Mouse (Mus musculus): Measurements from ENCODE around the gene Rhox2f. TPM values are rescaled to one million over a fixed set of nuclear protein-coding genes. Genes with fewer than 3 reads are reported as not detected.
"Not testable (repeated sequence)": the region's sequence is repeated elsewhere in the genome, so short reads cannot be mapped to it uniquely, and the experiment has no call there.

The Rhox2f gene
- polyA plus RNA-seq (2014; fragmentation: Nextera tagmentation; extraction: Ambion mirVana) = 0.31 and 0.89 TPM in 2 replicates

- not testable (repeated sequence) for ATAC-seq (ENCODE audit: low FRiP score); H3K9me3 ChIP-seq (ENCODE audit: control insufficient read depth, low read length); H3K27ac ChIP-seq (ENCODE audit: low read depth, low read length); DNase-seq (ENCODE audit: low spot score); H3K4me2 ChIP-seq (replicated peaks; ENCODE audit: low read depth, low read length); H3K36me3 ChIP-seq (ENCODE audit: control insufficient read depth, insufficient read depth, low read length); H3K9ac ChIP-seq (ENCODE audit: low read depth, low read length); H3K27me3 ChIP-seq (ENCODE audit: control insufficient read depth, insufficient read depth, low read length); H3K4me3 ChIP-seq (ENCODE audit: low read depth, low read length); H3K4me1 ChIP-seq (replicated peaks; ENCODE audit: control insufficient read depth, insufficient read depth, low read length)
- 95% methylated on average over 7 of the region's 8 CpGs for WGBS
Measured at GRCm38 (mm10) chrX:37571105-37571504, at the start of gene Rhox2f. Gene Rhox2f (plus strand): TSS chrX:37571405.

DNA sequence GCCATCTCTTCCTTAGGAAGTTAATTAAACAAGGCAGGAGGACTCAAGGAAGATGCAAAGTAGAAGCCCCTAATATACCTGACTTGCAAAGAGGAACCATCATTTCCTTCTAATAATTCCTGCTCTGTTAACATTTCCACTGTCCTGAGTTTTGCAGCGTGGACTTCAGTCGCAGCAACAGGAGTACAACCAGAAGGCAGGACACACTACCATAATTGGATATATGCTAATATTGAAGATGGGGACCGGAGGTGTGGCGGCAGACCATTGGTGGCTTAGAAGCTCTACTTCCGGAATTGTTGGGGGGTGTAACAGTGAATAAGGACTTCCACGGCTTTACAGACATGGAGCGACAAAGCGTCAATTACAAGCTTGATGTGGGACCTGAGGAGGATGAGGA, 41.1 kb upstream of the Rhox2f start, which contains the start of gene Rhox2e:
Gene Rhox2e (plus strand): TSS at position 301 of the 400 bp plus-strand sequence.
- not testable (repeated sequence) for H3K4me3 ChIP-seq (ENCODE audit: low read depth, low read length); ATAC-seq (ENCODE audit: low FRiP score); DNase-seq (ENCODE audit: low spot score); H3K27me3 ChIP-seq (ENCODE audit: control insufficient read depth, insufficient read depth, low read length); H3K27ac ChIP-seq (ENCODE audit: low read depth, low read length); H3K4me1 ChIP-seq (replicated peaks; ENCODE audit: control insufficient read depth, insufficient read depth, low read length); H3K4me2 ChIP-seq (replicated peaks; ENCODE audit: low read depth, low read length); H3K9ac ChIP-seq (ENCODE audit: low read depth, low read length); H3K36me3 ChIP-seq (ENCODE audit: control insufficient read depth, insufficient read depth, low read length); H3K9me3 ChIP-seq (ENCODE audit: control insufficient read depth, low read length)
- 95% methylated on average over 2 of the region's 8 CpGs for WGBS

DNA sequence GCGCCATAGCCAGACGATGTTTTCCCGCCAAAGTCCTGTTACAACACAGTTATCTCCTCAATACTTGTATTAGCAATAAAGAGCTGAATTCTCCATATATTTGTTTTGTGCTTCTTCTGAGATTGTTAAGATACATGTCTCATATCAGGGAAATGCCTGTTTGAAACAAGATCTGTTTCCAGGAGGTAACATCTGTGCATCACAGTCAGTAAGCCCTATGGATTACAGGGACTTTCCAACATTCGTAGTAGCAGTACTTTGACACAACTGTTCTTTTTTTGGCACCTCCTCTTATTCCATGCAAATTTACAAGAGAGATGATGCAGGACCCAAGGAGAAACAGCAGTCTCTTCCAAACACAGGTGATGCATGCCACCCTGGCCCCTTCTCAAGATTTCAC, 29.5 kb upstream of the Rhox2f start, which contains the start of gene Rhox3e:
Gene Rhox3e (plus strand): TSS at position 301 of the 400 bp plus-strand sequence.
- H3K27me3 ChIP-seq (ENCODE audit: control insufficient read depth, insufficient read depth, low read length); H3K4me2 ChIP-seq (replicated peaks; ENCODE audit: low read depth, low read length); H3K9me3 ChIP-seq (ENCODE audit: control insufficient read depth, low read length); ATAC-seq (ENCODE audit: low FRiP score); H3K9ac ChIP-seq (ENCODE audit: low read depth, low read length); H3K4me1 ChIP-seq (replicated peaks; ENCODE audit: control insufficient read depth, insufficient read depth, low read length); H3K4me3 ChIP-seq (ENCODE audit: low read depth, low read length); DNase-seq (ENCODE audit: low spot score); H3K27ac ChIP-seq (ENCODE audit: low read depth, low read length); H3K36me3 ChIP-seq (ENCODE audit: control insufficient read depth, insufficient read depth, low read length): not testable (repeated sequence)
- no CpG with 5 or more reads among the region's 4 CpGs for WGBS

GRCm38 (mm10) chrX:37557112-37557511, 14.1 kb upstream of the Rhox2f start, which contains the start of gene Rhox4e:
Gene Rhox4e (plus strand): TSS chrX:37557412.
- not testable (repeated sequence) for DNase-seq (ENCODE audit: low spot score); H3K27ac ChIP-seq (ENCODE audit: low read depth, low read length); H3K27me3 ChIP-seq (ENCODE audit: control insufficient read depth, insufficient read depth, low read length); H3K4me3 ChIP-seq (ENCODE audit: low read depth, low read length); H3K4me2 ChIP-seq (replicated peaks; ENCODE audit: low read depth, low read length); H3K9ac ChIP-seq (ENCODE audit: low read depth, low read length); H3K9me3 ChIP-seq (ENCODE audit: control insufficient read depth, low read length); ATAC-seq (ENCODE audit: low FRiP score); H3K36me3 ChIP-seq (ENCODE audit: control insufficient read depth, insufficient read depth, low read length); H3K4me1 ChIP-seq (replicated peaks; ENCODE audit: control insufficient read depth, insufficient read depth, low read length)
- WGBS = 100% methylated on average over 3 of the region's 18 CpGs

GRCm38 (mm10) chrX:37572638-37573037, 1.4 kb downstream of the Rhox2f start:
- not testable (repeated sequence) for ATAC-seq (ENCODE audit: low FRiP score); H3K4me1 ChIP-seq (replicated peaks; ENCODE audit: control insufficient read depth, insufficient read depth, low read length); H3K4me3 ChIP-seq (ENCODE audit: low read depth, low read length); H3K9ac ChIP-seq (ENCODE audit: low read depth, low read length); H3K36me3 ChIP-seq (ENCODE audit: control insufficient read depth, insufficient read depth, low read length); H3K27ac ChIP-seq (ENCODE audit: low read depth, low read length); H3K9me3 ChIP-seq (ENCODE audit: control insufficient read depth, low read length); DNase-seq (ENCODE audit: low spot score); H3K4me2 ChIP-seq (replicated peaks; ENCODE audit: low read depth, low read length); H3K27me3 ChIP-seq (ENCODE audit: control insufficient read depth, insufficient read depth, low read length)
- 58% methylated on average over 2 of the region's 2 CpGs for WGBS

GRCm38 (mm10) chrX:37580692-37581091, 9.5 kb downstream of the Rhox2f start, which contains the start of gene Rhox3f:
Gene Rhox3f (plus strand): TSS chrX:37580992.
- not testable (repeated sequence) for H3K4me1 ChIP-seq (replicated peaks; ENCODE audit: control insufficient read depth, insufficient read depth, low read length); H3K9ac ChIP-seq (ENCODE audit: low read depth, low read length); H3K9me3 ChIP-seq (ENCODE audit: control insufficient read depth, low read length); H3K27ac ChIP-seq (ENCODE audit: low read depth, low read length); H3K36me3 ChIP-seq (ENCODE audit: control insufficient read depth, insufficient read depth, low read length); DNase-seq (ENCODE audit: low spot score); H3K4me3 ChIP-seq (ENCODE audit: low read depth, low read length); ATAC-seq (ENCODE audit: low FRiP score); H3K27me3 ChIP-seq (ENCODE audit: control insufficient read depth, insufficient read depth, low read length); H3K4me2 ChIP-seq (replicated peaks; ENCODE audit: low read depth, low read length)

DNA sequence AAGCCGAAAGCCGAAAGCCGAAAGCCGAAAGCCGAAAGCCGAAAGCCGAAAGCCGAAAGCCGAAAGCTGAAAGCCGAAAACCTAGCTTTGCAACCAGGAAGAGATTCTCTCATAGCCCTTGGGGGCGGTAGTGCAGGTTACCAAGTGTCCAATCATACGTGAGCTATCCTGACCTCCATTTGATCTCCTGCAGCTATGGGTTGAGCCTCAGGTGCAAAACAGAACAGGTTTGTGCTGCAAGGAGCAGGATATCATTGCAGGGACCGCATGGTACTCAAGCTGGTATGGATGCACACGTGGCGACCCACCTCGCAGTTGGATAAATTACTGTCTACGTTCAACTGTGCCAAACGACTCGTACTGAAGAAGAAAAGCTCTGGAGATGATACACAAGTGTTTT, 36.4 kb downstream of the Rhox2f start, which contains the start of gene Rhox4f:
Gene Rhox4f (minus strand): TSS at position 101 of the 400 bp plus-strand sequence.
- H3K36me3 ChIP-seq (ENCODE audit: control insufficient read depth, insufficient read depth, low read length); H3K27me3 ChIP-seq (ENCODE audit: control insufficient read depth, insufficient read depth, low read length); ATAC-seq (ENCODE audit: low FRiP score); H3K4me2 ChIP-seq (replicated peaks; ENCODE audit: low read depth, low read length); H3K9ac ChIP-seq (ENCODE audit: low read depth, low read length); H3K27ac ChIP-seq (ENCODE audit: low read depth, low read length); H3K4me3 ChIP-seq (ENCODE audit: low read depth, low read length); H3K4me1 ChIP-seq (replicated peaks; ENCODE audit: control insufficient read depth, insufficient read depth, low read length); H3K9me3 ChIP-seq (ENCODE audit: control insufficient read depth, low read length); DNase-seq (ENCODE audit: low spot score): not testable (repeated sequence)
- 93% methylated on average over 12 of the region's 19 CpGs for WGBS

Other genes with a start within 250 kb of the Rhox2f start
- not detected in 2 replicates for gene Rhox3a2, start 191.4 kb upstream of the Rhox2f start, polyA plus RNA-seq (2014; fragmentation: Nextera tagmentation; extraction: Ambion mirVana)
- gene Rhox4a2, start 180.6 kb upstream of the Rhox2f start, polyA plus RNA-seq (2014; fragmentation: Nextera tagmentation; extraction: Ambion mirVana) = 4.2 TPM in 2 replicates
- 0.85 TPM in 1 of 2 replicates, not detected in the other for gene Rhox2b, start 159.3 kb upstream of the Rhox2f start, polyA plus RNA-seq (2014; fragmentation: Nextera tagmentation; extraction: Ambion mirVana)
- gene Rhox4b, start 138.9 kb upstream of the Rhox2f start, polyA plus RNA-seq (2014; fragmentation: Nextera tagmentation; extraction: Ambion mirVana) = 0.91 and 1.5 TPM in 2 replicates
- gene Rhox2c, start 117.7 kb upstream of the Rhox2f start, polyA plus RNA-seq (2014; fragmentation: Nextera tagmentation; extraction: Ambion mirVana) = 2.4 and 4.1 TPM in 2 replicates
- gene Rhox3c, start 112.8 kb upstream of the Rhox2f start, polyA plus RNA-seq (2014; fragmentation: Nextera tagmentation; extraction: Ambion mirVana) = not detected in 2 replicates
- gene Rhox4c, start 91.1 kb upstream of the Rhox2f start, polyA plus RNA-seq (2014; fragmentation: Nextera tagmentation; extraction: Ambion mirVana) = 0.37 TPM in 1 of 2 replicates, not detected in the other
- 0.43 TPM in 1 of 2 replicates, not detected in the other for gene Rhox2d, start 78.0 kb upstream of the Rhox2f start, polyA plus RNA-seq (2014; fragmentation: Nextera tagmentation; extraction: Ambion mirVana)
- 0.21 TPM in 1 of 2 replicates, not detected in the other for gene Rhox4d, start 57.0 kb upstream of the Rhox2f start, polyA plus RNA-seq (2014; fragmentation: Nextera tagmentation; extraction: Ambion mirVana)
- gene Rhox2e, start 41.0 kb upstream of the Rhox2f start, polyA plus RNA-seq (2014; fragmentation: Nextera tagmentation; extraction: Ambion mirVana) = 0.25 and 0.85 TPM in 2 replicates
- gene Rhox3e, start 29.4 kb upstream of the Rhox2f start, polyA plus RNA-seq (2014; fragmentation: Nextera tagmentation; extraction: Ambion mirVana) = not detected in 2 replicates
- gene Rhox4e, start 14.0 kb upstream of the Rhox2f start, polyA plus RNA-seq (2014; fragmentation: Nextera tagmentation; extraction: Ambion mirVana) = not detected in 2 replicates
- gene Rhox3f, start 9.6 kb downstream of the Rhox2f start, polyA plus RNA-seq (2014; fragmentation: Nextera tagmentation; extraction: Ambion mirVana) = not detected in 2 replicates
- 0.46 TPM in 1 of 2 replicates, not detected in the other for gene Rhox4f, start 36.3 kb downstream of the Rhox2f start, polyA plus RNA-seq (2014; fragmentation: Nextera tagmentation; extraction: Ambion mirVana)
- gene Rhox3g, start 57.2 kb downstream of the Rhox2f start, polyA plus RNA-seq (2014; fragmentation: Nextera tagmentation; extraction: Ambion mirVana) = not detected in 2 replicates
- gene Rhox2g, start 72.1 kb downstream of the Rhox2f start, polyA plus RNA-seq (2014; fragmentation: Nextera tagmentation; extraction: Ambion mirVana) = not detected in 2 replicates
- gene Rhox4g, start 79.9 kb downstream of the Rhox2f start, polyA plus RNA-seq (2014; fragmentation: Nextera tagmentation; extraction: Ambion mirVana) = not detected in 2 replicates
- gene Rhox3h, start 97.4 kb downstream of the Rhox2f start, polyA plus RNA-seq (2014; fragmentation: Nextera tagmentation; extraction: Ambion mirVana) = not detected in 2 replicates
- gene Rhox2h, start 101.9 kb downstream of the Rhox2f start, polyA plus RNA-seq (2014; fragmentation: Nextera tagmentation; extraction: Ambion mirVana) = not detected in 2 replicates
- 0.82 and 1.4 TPM in 2 replicates for gene Rhox5, start 233.4 kb downstream of the Rhox2f start, polyA plus RNA-seq (2014; fragmentation: Nextera tagmentation; extraction: Ambion mirVana)